Mouse (Mus musculus) urinary bladder, postnatal 25 days (tissue): ENCODE measurements around the gene Ppid.

Source experiments
- DNase-seq: peaks from one replicate; pipeline ENCODE4 v3.0.0; 2022; ENCODE audit warnings: low spot score

The Ppid gene

DNA sequence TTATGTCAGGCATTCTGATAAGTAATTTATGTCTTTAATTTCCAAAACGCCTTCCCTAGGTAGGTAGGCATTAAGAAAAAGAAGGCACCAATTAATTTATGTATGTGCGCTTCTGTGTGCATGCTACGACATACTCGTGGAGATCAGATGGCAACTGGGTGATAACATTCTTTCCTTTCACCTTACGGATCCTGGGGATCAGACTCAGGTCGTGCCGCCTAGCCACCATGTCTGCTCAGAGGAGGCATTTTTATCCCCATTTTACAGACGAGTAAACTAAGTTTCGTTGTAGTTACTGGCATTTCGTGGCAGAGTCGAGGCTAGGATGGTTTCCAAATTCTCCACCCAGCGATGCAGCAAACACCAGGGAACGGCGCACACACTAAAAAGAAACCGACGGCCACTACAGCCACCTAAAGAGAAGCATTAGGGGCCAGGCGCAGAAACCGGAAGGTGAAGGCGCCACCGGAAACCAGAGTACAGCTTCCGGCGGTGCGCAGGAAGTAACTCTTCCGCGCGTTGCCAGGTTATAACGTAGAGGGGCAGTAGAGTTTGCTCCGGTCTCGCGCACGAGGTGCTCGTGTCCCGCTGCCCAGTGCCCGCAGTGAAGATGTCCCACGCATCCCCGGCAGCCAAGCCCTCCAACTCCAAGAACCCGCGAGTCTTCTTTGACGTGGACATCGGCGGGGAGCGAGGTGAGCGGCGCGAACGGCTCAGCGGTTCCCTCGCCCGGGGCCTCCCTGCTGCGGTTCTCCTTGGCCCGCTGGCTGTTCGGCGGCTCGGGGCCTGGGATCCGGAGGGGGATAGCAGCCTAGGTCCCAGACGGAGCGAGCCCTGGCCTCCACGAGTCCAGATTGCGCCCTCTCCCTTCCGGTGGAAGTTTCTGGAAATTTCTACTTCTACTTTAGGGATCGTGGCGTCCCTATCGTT, at the start of gene Ppid:
Gene Ppid (plus strand): TSS at position 480 of the 930 bp plus-strand sequence.
- peak; percentile 65 for DNase-seq

DNA sequence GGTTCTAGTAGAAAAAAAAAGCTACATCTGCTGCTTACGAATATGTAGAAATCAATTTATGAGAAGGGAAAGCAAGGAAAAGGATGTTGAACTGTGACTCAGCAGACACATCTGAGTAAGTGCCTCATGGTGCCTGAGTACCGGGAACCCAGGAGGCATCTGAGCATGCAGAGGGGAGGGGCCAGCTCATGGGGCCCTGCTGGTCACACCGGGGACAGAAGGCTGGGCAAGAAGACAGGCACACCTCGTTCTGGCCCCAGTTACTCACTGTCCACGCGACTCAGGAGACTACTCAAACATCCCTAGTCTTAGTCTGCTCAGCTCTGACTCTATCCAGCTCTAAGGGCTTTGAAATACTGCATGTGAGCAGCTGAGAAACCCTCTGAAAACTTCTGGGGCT, 48.6 kb upstream of the Ppid start:
- DNase-seq = no peak

DNA sequence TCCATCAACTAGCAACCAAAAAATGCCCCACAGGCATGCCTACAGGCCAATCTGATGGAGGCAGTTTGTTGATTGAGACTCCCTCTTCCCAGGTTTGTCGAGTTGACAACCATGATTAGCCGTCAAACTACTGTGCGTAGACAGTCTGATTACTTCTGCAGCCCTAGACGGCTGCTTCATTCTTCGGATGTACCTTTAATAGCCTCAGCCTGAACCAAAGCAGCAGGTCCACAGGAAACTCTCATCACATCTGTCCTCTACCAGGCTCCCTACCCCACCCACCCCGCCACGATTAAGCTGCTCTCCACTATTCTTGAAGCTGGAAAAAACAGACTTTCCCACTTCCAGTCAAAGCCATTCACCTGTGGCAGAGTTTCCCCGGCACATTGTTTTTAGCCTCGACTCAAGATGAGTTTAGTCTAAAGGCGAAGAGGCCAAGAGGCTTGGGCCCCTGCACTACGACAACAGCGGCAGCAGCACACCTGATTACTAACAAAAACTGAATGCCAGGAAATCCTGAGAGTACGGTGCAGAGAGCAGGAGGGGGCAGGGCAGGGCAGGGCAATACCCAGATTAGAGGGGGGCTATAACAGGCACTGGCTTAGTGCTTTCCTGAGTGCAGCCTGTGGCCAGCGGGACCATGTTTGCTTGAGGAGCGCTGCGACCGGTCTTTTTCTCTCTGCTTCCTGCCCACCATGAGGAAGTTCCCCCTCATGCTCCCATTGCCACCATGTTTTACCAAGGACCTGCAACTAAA, 42.3 kb upstream of the Ppid start:
- DNase-seq = no peak

DNA sequence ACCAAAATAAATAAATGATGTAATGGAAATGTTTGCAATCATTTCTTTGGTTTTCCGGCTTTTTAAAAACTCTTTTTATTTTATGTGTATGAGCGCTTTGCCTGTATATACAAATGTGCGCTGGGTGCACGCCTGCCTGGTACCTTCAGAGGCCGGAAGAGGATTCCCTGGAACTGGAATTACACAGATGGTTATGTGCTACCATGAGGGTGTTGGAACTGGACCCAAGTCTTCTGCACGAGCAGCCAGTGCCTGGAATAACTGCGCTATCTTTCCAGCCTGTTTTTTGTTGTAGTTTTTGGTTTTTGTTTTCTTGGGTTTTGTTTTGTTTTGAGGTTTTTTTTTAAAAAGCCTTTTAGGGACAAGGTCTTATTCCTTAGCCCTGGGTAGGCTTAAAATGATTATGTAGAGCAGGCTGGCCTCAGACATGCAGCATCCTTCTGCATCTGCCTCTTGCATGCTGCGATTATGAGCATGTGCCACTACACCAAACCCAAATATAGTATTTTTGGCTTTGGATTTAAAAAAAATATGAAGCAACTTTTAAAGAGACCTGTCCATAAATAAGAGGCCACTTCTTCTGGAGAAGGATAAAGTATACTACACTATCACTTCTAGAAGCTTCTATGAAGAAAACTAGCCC, 41.3 kb upstream of the Ppid start:
- DNase-seq = no peak

DNA sequence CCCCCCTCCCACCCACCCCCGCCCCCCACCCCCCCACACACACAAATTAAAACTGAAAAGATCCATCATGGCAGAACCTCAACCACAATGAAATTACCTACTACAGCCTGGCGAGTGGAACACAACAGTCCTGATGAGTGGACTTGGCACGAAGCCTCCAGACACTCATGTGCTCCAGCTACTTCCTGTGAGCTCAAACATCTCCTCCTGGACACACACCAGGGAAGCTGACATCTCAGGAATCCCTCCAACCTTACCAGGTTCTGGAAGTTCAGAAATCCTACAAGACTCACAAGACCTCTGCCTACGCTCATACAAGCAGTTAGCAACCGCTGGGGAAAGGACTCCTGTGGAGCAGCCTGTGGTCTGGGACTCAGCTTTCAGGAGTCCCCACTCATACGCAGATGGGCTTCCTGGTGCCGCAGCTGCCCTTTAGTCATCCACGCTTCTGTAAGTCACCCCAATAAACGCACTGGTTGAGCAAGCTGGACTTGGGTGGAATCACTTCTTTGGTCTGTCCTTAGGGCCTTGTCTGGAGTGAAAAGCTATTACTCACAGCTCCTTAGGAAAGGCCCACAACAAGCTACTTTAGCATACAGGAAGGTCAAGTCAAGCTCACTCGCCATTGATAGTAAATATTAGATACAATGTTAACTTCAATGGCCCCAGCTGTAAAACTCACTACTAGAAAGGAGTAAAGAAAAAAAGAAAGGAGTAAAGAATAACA, 39.2 kb upstream of the Ppid start:
- no peak for DNase-seq

DNA sequence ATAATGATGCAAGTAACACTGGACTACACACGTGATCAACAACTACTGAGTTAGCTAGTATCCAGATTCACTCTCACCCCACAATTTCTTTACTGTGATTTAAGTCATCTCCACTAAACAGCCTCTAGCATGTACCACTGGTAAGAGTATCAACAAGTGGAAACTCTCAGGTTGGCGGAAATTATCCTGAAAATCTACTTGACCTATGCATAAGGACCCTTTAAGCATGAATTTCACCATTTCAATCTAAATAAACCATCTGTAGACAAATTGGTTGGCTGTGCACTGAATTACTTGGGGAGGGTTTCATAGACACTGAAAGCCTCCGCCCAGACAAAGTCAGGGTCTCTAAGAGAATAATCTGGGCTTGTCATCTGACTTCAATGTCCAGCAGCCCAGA, 37.4 kb upstream of the Ppid start:
- no peak for DNase-seq

DNA sequence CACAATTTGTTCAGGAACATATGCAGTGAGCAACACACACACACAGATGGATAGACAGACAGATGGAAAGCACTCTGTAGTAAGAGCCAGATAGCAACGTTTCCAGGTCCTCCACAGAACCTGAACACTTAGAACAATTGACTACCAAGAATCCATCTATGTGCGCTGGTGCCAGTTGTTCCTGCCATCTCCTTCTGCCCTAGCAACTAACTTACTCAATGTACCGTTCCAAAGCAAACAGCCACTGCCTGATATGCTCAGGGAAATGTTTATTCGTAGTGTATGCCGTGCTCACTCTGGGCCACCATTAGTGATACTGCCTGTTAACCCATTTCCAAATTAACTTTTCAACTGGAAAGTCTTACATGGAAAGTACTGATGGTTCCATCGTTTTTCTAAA, 36.1 kb upstream of the Ppid start:
- DNase-seq = no peak

DNA sequence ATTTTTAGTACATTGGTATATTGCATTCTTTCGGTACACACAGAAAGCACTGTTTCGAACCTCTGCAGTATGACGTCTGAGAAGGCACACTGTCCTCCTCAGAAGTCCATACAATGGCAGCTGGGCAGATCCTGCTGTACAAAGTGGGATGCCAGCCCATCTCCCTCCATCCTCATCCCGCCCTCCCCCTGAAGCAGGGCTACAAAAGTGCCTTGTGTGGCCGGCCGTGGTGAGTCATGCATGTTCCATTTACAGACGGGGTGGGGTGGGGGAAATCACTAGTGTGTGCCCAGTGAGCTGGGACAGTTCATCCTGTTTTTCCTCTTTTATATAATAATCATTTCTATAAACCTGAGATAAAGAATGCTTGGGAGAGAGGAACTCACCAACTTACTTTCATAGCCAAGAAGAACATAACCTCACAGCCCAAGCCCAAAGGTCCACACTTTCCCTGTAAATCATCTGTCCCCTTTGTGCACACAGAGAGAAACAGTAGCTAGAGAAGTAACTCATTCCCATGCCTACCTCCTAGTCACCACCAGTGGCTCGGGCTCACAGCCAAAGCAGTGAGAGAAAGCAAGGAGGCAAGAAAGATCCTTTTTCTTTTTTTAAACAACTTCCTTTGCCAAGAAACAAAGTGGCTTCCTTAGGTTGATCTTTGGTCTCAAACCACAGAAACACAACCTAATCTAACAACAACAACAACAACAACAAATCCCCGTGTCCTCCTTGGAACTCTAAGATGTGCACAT, 31.9 kb upstream of the Ppid start:
- DNase-seq = no peak

DNA sequence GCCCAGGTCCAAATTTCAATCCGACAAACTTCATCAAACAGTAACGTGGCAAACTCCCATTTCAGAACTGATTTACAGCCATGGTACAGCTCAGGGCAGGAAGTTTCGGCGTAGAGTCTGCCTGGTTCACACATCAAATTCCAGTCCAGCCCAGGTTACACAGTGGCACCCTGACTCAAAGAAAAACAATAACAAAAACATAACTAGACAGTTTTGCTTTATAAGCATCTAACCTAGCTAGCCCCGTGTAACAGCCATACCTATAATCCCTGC, 31.4 kb upstream of the Ppid start:
- no peak for DNase-seq

DNA sequence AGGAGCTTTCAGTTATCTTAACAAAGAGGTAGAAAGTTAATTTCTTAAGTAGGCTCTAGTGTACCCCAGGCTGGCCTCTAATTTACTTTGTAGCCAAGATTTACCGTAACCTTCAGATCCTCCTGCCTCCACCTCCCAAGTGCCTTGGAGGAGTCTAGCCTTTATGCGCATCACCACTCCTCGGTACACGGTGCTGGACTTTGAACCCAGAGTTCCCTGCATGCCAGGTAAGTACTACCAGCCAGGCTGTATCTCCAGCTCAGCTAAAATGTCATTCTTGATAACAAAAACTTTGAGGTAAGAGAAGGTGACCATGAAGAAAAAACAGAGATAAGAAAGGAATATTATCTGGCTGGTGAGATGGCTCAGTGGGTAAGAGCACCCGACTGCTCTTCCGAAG, 30.6 kb upstream of the Ppid start:
- DNase-seq = no peak

DNA sequence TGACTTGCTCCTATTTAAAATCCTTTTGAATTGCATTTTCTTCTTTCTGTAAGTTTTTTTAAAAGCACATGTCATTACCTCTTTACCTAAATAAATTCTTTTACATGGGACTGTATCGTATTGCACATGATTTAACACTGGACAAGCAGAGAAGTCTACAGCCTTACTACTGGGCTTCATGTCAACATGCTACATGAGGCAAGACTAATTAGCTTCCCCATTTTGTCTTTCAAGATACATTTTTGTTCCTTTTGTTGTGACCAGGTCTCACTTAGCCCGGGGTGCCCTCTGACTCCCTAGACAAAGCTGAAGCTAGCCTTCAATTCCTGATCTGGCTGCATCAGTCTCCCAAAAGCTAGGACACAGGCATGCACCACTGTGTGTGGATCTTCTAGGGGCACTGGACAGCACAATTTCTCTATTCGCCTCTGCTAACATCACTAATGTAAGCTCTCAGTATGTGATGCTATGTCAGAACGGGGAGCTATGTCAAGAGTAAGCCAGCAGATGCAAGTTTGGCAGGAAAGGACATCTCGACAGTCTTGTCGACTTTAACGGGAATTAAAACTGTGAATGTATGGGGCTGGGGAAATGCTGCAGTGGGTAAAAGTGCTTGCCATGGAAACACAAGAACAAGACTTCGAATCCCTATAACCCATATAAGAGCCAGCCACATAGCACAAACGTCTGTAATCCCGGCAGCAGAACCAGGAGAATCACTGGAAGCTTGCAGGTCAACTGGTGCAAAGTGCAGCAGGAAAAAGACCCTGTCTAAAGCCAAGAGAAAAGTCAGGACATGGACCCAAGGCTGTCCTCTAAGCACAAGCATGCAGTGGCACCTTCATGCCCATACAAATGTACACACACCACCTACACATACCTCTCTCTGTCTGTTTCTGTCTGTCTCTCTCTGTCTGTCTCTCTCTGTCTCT, 29.1 kb upstream of the Ppid start:
- no peak for DNase-seq

DNA sequence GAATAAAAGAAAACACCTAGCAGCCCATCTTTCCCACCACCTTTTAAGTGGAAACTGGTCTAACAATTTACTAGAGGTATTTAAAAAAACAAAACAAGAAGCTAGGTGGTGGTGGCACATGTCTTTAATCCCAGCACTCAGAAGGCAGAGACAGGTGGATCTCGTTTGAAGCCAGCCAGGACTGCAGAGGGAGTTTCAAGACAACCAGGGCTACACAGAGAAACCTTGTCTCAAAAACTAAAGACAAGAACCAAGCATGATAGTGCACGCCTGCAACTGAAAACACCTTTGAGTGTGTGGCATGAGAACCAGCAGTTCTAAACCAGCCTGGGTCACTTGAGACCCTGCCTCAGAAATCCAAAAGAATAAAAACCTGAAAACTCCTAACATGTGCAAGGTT, 27.6 kb upstream of the Ppid start:
- DNase-seq = no peak

DNA sequence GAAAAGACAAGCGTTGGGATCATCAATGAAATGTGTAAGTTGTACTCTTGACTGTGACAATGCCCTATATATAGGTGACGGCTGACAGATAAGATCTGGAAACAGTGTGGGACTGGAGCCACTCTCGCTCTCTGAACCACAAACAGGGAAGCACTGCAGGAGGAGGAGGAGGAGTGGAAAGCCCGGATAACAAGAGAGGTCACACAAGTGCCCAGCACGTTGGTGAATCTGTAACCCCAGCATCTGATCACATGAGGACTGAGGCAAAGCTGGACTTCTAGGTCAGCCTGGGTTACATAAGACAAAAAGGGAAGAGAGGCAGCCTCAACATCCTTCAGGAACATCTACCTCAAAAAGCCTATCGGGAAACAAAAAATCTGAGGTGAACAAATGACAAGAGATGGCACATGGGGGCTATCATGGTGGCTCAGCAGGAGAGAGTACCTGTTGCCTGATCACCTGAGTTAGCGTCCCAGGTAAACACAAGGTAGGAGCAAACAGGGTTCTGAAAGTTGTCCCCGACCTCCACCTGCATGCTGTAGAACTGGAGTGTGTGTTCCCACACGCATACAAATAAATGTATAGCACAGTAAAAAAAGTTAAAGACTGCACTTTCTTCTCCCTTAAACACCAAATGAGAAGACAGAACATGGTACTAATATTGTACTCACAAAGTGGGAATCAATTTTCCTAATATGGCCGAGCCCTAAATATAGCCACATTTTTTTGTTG, 26.1 kb upstream of the Ppid start:
- no peak for DNase-seq

DNA sequence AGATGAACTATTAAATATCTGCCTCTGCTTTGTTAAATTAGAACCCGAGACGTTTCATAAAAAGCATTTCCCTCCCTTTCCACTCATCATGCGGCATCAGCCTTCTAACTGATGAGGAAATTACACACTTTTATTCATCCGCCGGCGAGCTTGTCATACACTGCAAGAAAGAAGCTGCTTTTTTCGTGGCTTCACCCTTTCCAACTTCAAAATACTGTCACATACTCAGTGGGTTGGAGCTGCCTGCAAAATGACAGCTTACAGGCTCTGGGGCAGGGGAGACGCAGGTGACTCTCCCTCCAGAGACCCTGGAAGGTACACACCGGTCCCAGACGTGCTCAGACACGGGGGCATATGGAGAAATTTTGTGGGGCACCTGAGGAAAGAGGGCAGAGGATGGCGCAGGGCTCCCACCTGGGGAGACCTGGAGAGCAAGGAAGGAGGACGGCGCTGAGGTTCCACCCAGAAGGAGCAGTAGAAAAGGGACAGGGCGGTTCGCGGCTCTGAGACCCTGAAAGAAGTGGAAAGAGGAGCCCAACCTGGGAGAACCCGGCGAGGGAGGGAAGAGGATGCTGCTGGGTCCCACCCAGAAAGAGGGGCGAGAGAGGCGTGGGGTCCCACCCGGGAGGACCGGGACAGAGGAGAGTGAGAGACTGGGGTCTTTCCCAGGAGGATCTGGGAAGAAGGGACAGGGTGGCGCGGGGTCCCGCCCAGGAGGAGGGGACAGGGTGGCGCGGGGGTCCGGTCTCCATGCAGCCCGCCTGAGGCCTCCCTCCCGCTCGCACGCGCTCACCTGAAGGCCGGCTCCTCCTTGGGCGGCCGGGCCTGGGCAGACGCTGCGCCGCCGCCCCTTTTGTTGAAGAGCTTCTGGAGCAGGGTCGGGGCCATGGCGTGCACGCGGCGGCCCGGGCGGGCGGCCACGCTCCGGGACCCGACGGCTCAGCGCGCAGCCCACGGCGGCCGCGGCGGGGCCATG, 24.1 kb upstream of the Ppid start:
- DNase-seq = peak; percentile 36

DNA sequence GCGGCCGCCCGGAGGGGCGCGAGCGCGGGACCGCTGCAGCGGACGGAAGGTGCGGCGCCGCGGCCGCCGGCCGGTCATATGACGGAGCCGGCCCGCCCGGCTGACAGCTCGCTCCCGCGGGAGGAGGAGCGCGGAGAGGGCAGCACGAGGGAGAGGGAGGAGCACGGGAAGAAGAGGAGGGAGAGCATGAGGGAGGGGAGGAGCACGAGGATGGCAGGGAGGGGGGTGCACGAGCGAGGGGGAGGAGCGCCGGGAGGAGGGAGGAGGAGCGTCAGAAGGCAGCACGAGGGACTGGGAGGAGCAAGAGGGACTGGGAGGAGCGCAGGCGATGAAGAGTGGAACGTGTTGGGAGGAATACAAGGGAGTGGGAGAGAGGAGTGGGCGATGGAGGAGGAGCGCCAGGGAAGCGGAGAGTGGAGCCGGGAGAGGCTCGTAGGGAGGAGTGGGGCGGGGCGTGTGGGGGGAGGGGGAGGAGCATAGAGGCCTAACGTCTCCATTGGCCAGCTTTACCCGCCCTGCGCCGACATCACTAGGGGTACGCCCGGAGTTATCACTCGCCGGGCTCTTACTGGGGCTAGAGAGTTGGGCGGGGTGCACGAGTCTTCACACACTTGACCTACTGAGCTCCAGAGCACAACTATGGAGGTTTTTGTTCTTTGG, 23.3 kb upstream of the Ppid start, which contains the start of gene Fnip2:
Gene Fnip2 (minus strand): TSS at position 94 of the 660 bp plus-strand sequence.
- peak; percentile 77 for DNase-seq

DNA sequence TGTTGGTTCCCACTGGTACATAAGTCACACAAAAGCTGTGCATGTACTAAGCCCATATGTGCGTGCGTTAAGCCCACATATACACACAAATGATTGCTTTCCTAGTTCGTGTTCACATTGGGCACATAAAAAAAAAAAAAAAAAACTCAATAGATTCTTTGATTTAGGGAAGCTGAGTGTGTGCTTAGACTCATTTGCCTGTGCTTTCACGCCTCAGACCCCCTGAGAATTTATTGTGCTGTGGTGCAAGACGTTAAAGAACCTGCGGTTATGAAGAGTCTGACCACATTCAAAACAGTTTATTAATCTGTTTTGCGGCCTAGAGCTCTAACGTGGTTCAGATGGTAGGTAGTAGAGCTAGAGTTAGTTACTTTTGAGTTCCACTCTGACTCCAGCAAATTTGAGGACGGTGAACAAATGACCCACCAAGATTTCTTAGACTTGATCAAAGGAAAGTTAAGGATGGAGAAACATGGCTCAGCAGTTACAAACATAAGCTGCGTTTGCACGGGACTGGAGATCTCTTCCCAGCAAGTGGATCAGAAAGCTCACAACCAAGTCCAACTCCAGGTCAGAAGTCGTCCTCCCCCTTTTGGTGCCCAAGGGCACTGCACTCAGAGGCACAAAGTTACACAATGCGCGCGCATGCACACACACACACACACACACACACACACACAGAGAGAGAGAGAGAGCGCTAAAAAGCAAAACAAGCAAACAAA, 22.4 kb upstream of the Ppid start:
- DNase-seq = no peak

DNA sequence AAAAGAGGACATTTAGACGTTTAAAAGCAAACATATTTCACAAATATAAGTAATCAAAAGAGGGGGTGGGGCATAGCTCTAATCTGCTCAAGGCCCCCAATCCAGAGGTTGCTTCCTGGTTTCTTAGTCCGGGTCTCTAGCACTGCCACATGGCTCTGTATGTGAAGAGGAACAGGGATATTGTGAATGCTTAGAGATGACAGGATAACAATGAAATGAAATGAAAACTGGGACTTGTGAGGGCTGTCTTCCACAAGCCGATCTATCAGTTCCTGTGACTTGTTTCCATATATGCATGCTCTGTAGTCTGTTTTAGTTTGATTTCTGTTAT, 21.8 kb upstream of the Ppid start:
- no peak for DNase-seq
